Mouse (Mus musculus): ENCODE data around the gene Fam210b.
A peak's percentile ranks its signal among the peaks of the same experiment; 100 is the strongest.

Gene Fam210b

GRCm38 (mm10) chr2:172353218-172353617, 7.9 kb downstream of the Fam210b start:
- peak; percentile 58 to 65 for DNase-seq

GRCm38 (mm10) chr2:172354761-172355160, 9.4 kb downstream of the Fam210b start:
- no peak for DNase-seq

DNA sequence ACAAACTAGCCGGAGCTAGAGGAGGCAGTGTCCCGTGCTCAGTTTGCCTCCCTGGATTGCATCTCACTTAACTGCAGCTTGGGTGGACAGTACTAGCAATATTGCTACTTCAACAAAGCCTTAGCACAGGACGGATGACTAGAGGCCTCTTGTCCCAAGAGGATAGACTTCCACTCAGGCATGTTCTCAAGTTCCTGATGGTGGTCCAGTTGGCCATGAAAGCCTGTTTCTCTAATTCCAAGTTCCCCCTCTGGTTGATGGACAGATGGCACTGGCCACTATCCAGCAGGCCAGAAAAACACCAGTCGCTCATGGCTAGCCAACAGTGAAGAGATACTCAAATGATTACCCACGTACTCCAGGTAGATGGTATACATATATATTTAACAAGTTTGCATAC, 10.5 kb downstream of the Fam210b start:
- peak; percentile 90 to 94 for DNase-seq

GRCm38 (mm10) chr2:172363176-172363575, 17.8 kb downstream of the Fam210b start:
- no peak for DNase-seq

DNA sequence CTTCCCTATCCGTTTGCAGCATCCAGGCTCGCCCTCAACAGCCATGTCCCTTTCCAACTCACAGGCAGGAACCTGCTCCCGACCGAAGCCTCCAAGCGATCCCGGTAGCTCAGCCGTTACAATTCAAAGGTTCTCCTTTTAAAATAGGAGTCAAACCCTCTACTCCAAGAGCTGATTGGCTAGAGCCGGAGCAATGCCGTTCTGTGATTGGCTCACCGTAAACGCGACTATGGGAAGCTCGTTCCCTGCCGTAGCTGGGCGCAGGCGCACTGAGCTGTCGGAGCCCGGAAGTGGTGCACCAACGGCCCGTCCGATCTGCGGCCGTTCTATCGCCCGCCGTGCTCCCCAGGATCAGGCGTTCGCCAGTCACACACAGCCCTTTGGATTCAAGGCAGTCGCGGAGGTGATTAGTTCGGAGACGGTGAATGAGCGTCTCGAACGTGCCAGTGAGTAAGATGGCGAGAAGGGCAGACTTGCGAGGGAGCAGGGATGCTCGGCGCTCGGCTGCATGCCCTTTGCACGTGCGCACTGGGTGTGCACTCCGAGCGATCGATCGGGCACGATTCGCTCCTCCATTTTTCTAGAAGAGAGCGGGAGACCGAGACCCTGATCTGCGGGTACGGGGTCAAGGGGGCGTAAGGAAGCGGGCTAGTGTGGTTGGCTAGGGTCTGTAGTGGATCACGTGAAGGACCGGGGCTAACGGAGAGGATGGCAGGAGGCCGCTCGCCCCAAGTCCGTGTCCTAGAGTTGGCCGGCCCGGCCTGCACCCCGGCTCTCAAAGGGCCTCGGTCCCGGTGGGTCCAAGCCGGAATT, 25.3 kb downstream of the Fam210b start, which contains the start of the genes Aurka and Cstf1:
TSS of gene Aurka (minus strand) at position 125 of the 813 bp plus-strand sequence.
TSS of gene Cstf1 (plus strand) at position 271 of the 813 bp plus-strand sequence.
- peak; percentile 96 to 97 for DNase-seq

GRCm38 (mm10) chr2:172371258-172371657, 25.9 kb downstream of the Fam210b start:
- DNase-seq, result no peak

GRCm38 (mm10) chr2:172376551-172376950, 31.2 kb downstream of the Fam210b start:
- DNase-seq, result no peak

GRCm38 (mm10) chr2:172376999-172377515, 31.7 kb downstream of the Fam210b start:
- no peak for DNase-seq

GRCm38 (mm10) chr2:172378332-172378731, 33.0 kb downstream of the Fam210b start:
- DNase-seq, result peak; percentile 47 to 54

GRCm38 (mm10) chr2:172380513-172380912, 35.1 kb downstream of the Fam210b start:
- no peak for DNase-seq

GRCm38 (mm10) chr2:172381341-172381740, 36.0 kb downstream of the Fam210b start:
- DNase-seq, result no peak

- DNase-seq, result no peak
These were observed 36.5 kb downstream of the Fam210b start for GRCm38 (mm10) chr2:172381898-172382297.

- no peak for DNase-seq
These were observed 39.4 kb downstream of the Fam210b start for GRCm38 (mm10) chr2:172384715-172385114.

GRCm38 (mm10) chr2:172390341-172390740, 45.0 kb downstream of the Fam210b start:
- no peak for DNase-seq

- DNase-seq, result no peak
These were observed 46.7 kb downstream of the Fam210b start for GRCm38 (mm10) chr2:172392041-172392521.

- DNase-seq, result peak; percentile 26 to 46
These were observed 48.2 kb downstream of the Fam210b start, which contains the start of gene Cass4 for GRCm38 (mm10) chr2:172393391-172394051. Gene Cass4 (plus strand): TSS chr2:172393794.

GRCm38 (mm10) chr2:172394052-172394392, 48.7 kb downstream of the Fam210b start:
- no peak for DNase-seq

DNA sequence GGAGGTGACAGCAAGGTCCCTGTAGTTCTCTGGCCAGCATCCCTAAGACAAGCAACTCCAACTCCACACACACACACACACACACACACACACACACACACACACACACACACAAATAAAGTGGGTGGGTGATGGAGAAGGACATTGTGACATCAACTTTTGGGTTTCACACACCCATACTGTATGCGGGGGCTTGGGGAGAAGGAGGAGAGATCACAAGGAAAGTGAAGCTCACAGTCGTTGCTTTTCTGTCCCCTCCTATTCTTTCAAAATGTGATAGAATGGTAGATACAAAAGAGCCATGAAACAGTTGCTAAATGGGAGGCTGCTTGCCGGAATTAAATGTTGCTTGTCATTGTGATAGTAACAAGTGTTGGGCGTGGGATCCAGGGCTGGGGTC, 49.3 kb downstream of the Fam210b start:
- no peak for DNase-seq

- no peak for DNase-seq
These were observed 50.6 kb downstream of the Fam210b start for GRCm38 (mm10) chr2:172395961-172396360.

DNA sequence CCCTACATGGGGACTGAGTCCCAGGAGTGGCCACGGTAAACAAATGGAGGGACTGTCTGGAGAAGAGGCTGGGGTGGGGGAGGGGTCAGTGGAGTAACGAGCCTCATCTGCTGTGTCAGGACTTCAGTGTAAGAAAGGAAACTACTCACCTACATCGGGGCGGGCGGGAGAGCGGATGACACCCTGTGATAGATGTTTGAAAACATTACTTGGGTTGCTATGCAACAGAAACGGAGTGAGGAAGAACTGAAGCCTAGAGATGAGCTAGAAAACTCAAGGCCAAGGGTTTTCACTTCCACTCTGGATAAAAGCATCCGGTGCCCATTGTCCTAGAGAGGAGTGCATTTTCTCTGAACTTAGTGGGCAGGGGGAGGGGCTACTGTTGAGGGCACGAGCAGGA, 54.5 kb downstream of the Fam210b start:
- DNase-seq, result no peak

GRCm38 (mm10) chr2:172401116-172401825, 55.9 kb downstream of the Fam210b start:
- no peak for DNase-seq

DNA sequence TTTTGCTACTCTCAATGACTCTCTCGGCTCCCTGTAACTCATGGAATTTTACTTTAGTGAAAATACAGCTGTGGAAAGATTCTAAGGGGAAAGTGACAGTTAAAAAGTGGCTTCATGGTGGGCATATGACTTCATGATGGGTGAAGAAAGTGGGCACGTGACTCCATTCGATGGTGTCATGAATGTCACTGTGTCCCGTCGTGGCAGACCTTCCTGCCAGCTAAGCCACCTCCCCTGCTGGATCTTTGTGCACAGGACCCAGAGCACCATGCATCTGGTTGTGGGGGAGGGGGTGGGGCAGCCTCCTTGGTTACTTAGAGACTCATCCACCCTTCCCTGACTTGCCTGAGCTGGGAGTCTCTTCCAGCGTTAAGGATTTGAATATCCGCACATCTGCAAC, 58.9 kb downstream of the Fam210b start:
- no peak for DNase-seq

GRCm38 (mm10) chr2:172405011-172405410, 59.6 kb downstream of the Fam210b start:
- DNase-seq, result no peak
